Mouse (Mus musculus): ENCODE data around the gene Gnptab. TPM values are rescaled to one million over a fixed set of nuclear protein-coding genes. Genes with fewer than 3 reads are reported as not detected.

The Gnptab gene
- polyA plus RNA-seq, 1 experiment from 2014 or later = 9.2 TPM

DNA sequence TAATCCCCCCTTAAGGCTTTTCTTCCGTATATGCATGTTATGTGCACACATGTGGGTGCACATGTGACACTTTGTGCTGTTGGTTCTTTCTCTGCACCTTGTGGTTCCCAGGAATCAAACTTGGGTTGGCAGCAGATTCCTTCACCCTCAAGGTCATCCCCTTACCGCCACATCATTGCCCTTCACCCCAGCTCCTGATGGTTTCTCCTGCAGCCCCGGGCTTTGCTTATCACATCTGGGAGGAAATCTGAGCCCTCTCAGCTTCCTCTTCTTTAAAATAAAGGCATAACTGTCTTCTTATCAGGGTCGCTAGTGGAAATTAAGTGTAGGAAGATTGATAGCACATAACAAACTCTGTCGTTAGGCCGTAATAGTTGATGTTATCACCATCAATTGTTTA, 3.1 kb downstream of the Gnptab start:
- 69% methylated on average over 6 of the region's 6 CpGs for WGBS
- no peak for ATAC-seq (ENCODE audit: low read depth)
- H3K4me3 ChIP-seq (ENCODE audit: low read depth, low read length) = no peak overlapping the region
- H3K9me3 ChIP-seq (ENCODE audit: control insufficient read depth, low read length) = no peaks in the 10 kb centered on the region
- no peaks in the 10 kb centered on the region for H3K27me3 ChIP-seq (replicated peaks; ENCODE audit: control insufficient read depth, insufficient read depth, low read length)
- no peaks in the 10 kb centered on the region for H3K36me3 ChIP-seq (ENCODE audit: control insufficient read depth, insufficient read depth, low read length)
- DNase-seq (ENCODE audit: low spot score) = no peak
- peaks cover 7% of the 10 kb centered on the region for H3K4me1 ChIP-seq (ENCODE audit: control insufficient read depth, insufficient read depth, low read length)
- H3K27ac ChIP-seq (replicated peaks; ENCODE audit: low read depth, low read length) = no peak overlapping the region
- H3K4me2 ChIP-seq (ENCODE audit: low read depth, low read length) = no peak overlapping the region
- no peak overlapping the region for H3K9ac ChIP-seq (ENCODE audit: low read depth, low read length)

DNA sequence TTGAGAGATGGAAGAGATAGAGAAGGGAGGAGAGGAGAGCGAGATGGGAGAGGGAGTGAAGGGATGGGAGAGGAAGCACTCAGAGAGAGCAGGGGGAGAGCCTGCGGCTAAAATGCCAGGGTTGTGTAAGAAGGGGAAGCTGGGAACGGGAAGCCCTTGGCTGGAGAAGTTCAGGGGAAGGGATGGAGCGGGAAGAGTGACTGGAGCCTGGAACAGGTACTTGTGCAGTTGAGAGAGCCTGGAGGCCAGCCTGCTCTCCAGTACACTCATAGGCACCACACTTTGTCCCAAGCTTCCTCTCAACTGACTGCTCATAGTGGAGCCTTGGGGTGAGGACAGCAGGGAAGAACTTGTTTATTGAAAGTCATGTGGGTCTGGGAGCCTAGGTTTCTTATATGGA, 4.5 kb downstream of the Gnptab start:
- H3K27me3 ChIP-seq (replicated peaks; ENCODE audit: control insufficient read depth, insufficient read depth, low read length) = no peaks in the 10 kb centered on the region
- no peak for ATAC-seq (ENCODE audit: low read depth)
- 59% methylated on average over 4 of the region's 4 CpGs for WGBS
- H3K36me3 ChIP-seq (ENCODE audit: control insufficient read depth, insufficient read depth, low read length) = no peaks in the 10 kb centered on the region
- no peak overlapping the region for H3K27ac ChIP-seq (replicated peaks; ENCODE audit: low read depth, low read length)
- no peak for DNase-seq (ENCODE audit: low spot score)
- no peak overlapping the region for H3K4me2 ChIP-seq (ENCODE audit: low read depth, low read length)
- no peak overlapping the region for H3K4me3 ChIP-seq (ENCODE audit: low read depth, low read length)
- no peaks in the 10 kb centered on the region for H3K9me3 ChIP-seq (ENCODE audit: control insufficient read depth, low read length)
- 0 out of 2 replicates have a peak overlapping the region, but pooled peaks have one; percentile 19 for H3K9ac ChIP-seq (ENCODE audit: low read depth, low read length)
- peaks cover 7% of the 10 kb centered on the region for H3K4me1 ChIP-seq (ENCODE audit: control insufficient read depth, insufficient read depth, low read length)

DNA sequence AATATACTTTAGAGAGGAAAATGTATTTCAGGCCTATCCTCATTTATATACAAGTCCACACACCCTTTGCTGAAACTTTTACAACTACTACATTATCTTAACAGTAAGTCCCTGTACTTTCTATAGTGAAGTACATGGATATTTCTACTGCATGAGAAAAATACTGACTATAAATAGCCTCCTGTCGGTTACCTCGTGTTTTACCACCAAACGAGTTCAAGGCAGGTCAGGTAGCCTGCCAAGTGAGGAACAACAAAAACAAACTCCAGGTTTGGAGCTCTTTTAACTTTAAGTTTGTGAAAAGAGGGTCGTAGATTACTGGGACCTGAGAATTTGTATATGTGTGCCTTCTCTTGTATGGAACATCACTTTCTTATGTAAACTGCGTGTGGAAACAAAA, 5.1 kb downstream of the Gnptab start:
- DNase-seq (ENCODE audit: low spot score) (no peak), ATAC-seq (ENCODE audit: low read depth) (no peak)
- H3K9ac ChIP-seq (ENCODE audit: low read depth, low read length) = no peak overlapping the region
- H3K4me2 ChIP-seq (ENCODE audit: low read depth, low read length) = no peak overlapping the region
- no peak overlapping the region for H3K4me3 ChIP-seq (ENCODE audit: low read depth, low read length)
- H3K27ac ChIP-seq (replicated peaks; ENCODE audit: low read depth, low read length) = no peak overlapping the region
- H3K27me3 ChIP-seq (replicated peaks; ENCODE audit: control insufficient read depth, insufficient read depth, low read length) = no peaks in the 10 kb centered on the region
- 55% methylated on average over 5 of the region's 5 CpGs for WGBS
- no peaks in the 10 kb centered on the region for H3K9me3 ChIP-seq (ENCODE audit: control insufficient read depth, low read length)
- H3K4me1 ChIP-seq (ENCODE audit: control insufficient read depth, insufficient read depth, low read length) = peaks cover 7% of the 10 kb centered on the region
- H3K36me3 ChIP-seq (ENCODE audit: control insufficient read depth, insufficient read depth, low read length) = no peaks in the 10 kb centered on the region

DNA sequence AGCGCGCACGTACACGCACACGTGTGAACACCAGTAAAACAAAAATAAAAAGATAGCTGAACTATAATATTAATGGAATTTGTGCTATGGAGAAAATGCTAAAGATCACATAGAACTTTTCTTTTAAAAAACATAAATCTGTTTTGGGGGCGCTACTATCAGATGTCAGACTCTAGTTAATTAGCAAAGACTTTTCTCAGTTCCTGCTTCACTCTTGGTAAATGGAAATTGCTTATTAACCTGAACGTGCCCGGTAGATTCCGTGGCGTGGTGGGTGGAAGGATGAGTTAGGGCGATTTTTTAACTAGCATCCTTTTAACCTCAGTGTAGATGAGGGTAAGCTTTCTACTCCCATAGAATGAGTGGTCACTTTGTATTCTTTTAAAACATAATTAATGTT, 6.4 kb downstream of the Gnptab start:
- no peak overlapping the region for H3K27ac ChIP-seq (replicated peaks; ENCODE audit: low read depth, low read length)
- H3K9ac ChIP-seq (ENCODE audit: low read depth, low read length) = no peak overlapping the region
- no peak overlapping the region for H3K4me2 ChIP-seq (ENCODE audit: low read depth, low read length)
- peaks cover 9% of the 10 kb centered on the region for H3K4me1 ChIP-seq (ENCODE audit: control insufficient read depth, insufficient read depth, low read length)
- no peaks in the 10 kb centered on the region for H3K36me3 ChIP-seq (ENCODE audit: control insufficient read depth, insufficient read depth, low read length)
- DNase-seq (ENCODE audit: low spot score) (no peak), ATAC-seq (ENCODE audit: low read depth) (no peak)
- H3K27me3 ChIP-seq (replicated peaks; ENCODE audit: control insufficient read depth, insufficient read depth, low read length) = no peaks in the 10 kb centered on the region
- WGBS = 89% methylated on average over 11 of the region's 11 CpGs
- no peaks in the 10 kb centered on the region for H3K9me3 ChIP-seq (ENCODE audit: control insufficient read depth, low read length)
- H3K4me3 ChIP-seq (ENCODE audit: low read depth, low read length) = no peak overlapping the region

DNA sequence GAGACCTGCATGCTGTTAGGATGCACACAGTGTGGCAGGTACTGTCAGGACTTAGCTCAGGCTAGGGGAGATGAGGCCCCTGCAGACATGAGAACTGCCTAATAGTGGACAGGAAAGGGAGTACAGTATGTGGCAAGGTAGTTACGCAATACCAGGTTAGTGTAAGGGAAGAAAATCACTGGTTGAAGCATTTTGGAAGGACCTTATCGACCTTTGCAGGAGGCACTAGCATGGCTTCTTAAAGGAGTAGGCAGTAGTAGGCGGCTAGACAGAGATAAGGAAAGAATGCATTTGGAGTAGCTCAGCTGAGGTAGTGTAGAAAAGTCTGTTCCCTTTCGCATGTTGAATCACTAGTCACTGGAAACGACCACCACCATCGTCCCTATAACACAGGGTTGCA, 6.8 kb downstream of the Gnptab start:
- DNase-seq (ENCODE audit: low spot score) = no peak
- Histone ChIP-seq H3K4me2 (ENCODE audit: low read depth, low read length) (no peak overlapping the region), H3K27me3 (replicated peaks; ENCODE audit: control insufficient read depth, insufficient read depth, low read length) (no peaks in the 10 kb centered on the region), H3K4me1 (ENCODE audit: control insufficient read depth, insufficient read depth, low read length) (peaks cover 12% of the 10 kb centered on the region), H3K27ac (replicated peaks; ENCODE audit: low read depth, low read length) (no peak overlapping the region), H3K9me3 (ENCODE audit: control insufficient read depth, low read length) (no peaks in the 10 kb centered on the region), H3K4me3 (ENCODE audit: low read depth, low read length) (no peak overlapping the region), H3K9ac (ENCODE audit: low read depth, low read length) (no peak overlapping the region), H3K36me3 (ENCODE audit: control insufficient read depth, insufficient read depth, low read length) (no peaks in the 10 kb centered on the region)
- WGBS = 81% methylated on average over 6 of the region's 6 CpGs
- no peak for ATAC-seq (ENCODE audit: low read depth)

DNA sequence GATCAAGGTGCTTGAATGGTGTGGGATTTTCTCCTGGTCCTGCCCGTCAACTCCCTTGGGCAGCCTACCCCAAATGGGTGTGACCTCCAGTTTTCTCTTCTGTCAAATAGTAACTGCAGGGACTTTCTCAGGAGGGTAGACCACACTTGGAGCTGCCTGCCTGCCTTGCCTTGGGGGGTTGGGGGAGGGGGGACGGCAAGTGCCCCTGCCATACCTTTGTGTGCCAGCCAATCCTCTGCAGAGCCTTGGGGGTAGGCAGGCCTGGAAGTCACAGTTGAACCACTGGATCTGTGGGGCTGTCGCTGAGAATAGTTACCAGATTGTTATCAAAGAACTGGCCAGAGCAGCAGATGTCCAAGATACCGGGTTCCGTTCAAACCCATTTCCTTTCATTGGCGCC, 7.3 kb downstream of the Gnptab start:
- Histone ChIP-seq H3K27me3 (replicated peaks; ENCODE audit: control insufficient read depth, insufficient read depth, low read length) (no peaks in the 10 kb centered on the region), H3K9ac (ENCODE audit: low read depth, low read length) (no peak overlapping the region), H3K36me3 (ENCODE audit: control insufficient read depth, insufficient read depth, low read length) (no peaks in the 10 kb centered on the region), H3K4me2 (ENCODE audit: low read depth, low read length) (no peak overlapping the region), H3K9me3 (ENCODE audit: control insufficient read depth, low read length) (no peaks in the 10 kb centered on the region), H3K4me1 (ENCODE audit: control insufficient read depth, insufficient read depth, low read length) (peaks cover 13% of the 10 kb centered on the region), H3K4me3 (ENCODE audit: low read depth, low read length) (no peak overlapping the region), H3K27ac (replicated peaks; ENCODE audit: low read depth, low read length) (no peak overlapping the region)
- DNase-seq (ENCODE audit: low spot score) (no peak), ATAC-seq (ENCODE audit: low read depth) (no peak)
- WGBS = 62% methylated on average over 6 of the region's 6 CpGs

DNA sequence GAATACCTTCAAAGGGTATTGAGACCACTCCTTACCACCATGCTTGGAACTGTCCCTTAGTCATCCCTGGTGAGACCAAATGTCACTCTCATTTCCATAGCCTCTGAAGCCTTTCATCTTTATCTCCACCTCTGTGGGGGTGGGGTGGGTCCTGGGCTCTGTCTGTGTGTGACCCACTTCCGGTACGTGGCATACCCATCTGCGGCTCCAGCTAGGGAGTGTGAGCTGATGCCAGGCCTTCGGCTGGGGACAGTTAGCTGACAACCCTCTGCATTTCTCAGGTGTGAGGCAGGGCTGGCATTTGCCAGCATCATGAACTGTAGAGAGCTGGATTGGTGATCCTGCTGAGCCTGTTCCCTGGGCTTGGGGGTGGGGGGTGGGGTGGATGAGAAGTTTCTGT, 10.6 kb downstream of the Gnptab start:
- Histone ChIP-seq H3K27ac (replicated peaks; ENCODE audit: low read depth, low read length) (no peak overlapping the region), H3K36me3 (ENCODE audit: control insufficient read depth, insufficient read depth, low read length) (no peaks in the 10 kb centered on the region), H3K9ac (ENCODE audit: low read depth, low read length) (no peak overlapping the region), H3K27me3 (replicated peaks; ENCODE audit: control insufficient read depth, insufficient read depth, low read length) (no peaks in the 10 kb centered on the region), H3K4me3 (ENCODE audit: low read depth, low read length) (no peak overlapping the region), H3K4me1 (ENCODE audit: control insufficient read depth, insufficient read depth, low read length) (peaks cover 13% of the 10 kb centered on the region), H3K9me3 (ENCODE audit: control insufficient read depth, low read length) (no peaks in the 10 kb centered on the region), H3K4me2 (ENCODE audit: low read depth, low read length) (no peak overlapping the region)
- 51% methylated on average over 4 of the region's 4 CpGs for WGBS
- DNase-seq (ENCODE audit: low spot score) (no peak), ATAC-seq (ENCODE audit: low read depth) (0 out of 2 replicates have a peak, but pooled peaks have one; percentile 45)

DNA sequence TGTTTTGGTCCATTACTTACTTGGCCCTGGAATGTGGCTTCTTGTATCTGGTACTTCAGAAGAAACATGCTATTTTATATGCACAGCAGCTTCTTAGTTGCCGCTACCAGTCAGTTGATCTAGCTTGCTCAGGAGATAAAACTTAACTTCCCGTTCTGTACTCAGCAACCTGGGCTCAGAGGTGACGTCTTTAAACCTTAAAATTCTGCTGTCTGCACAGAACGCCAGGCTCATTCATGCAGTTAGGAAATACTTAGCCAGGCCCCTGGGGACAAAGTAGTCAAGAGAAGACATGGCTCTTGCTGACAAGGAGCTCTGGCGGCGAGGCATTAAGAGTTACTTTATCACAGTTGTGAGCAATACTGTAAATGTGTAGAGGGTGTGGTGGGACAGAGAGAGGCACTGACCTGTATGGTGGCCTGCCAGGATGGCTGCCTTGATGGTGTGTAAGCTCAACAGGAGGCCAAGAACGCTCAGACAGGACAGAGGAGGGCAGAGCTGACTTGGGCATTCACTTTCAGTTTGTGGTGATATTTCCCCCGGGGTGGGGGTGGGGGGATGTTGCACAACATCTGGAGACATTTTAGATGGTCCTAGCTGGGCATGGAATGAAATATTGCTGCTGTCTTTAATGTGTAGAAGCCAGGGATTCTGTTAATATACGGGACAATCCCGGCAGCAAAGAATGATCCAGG, 11.3 kb downstream of the Gnptab start:
- WGBS = 26% methylated on average over 10 of the region's 10 CpGs
- Histone ChIP-seq H3K27ac (replicated peaks; ENCODE audit: low read depth, low read length) (no peak overlapping the region; the same call in 1 of the 2 replicates), H3K9ac (ENCODE audit: low read depth, low read length) (no peak overlapping the region; the same call in 1 of the 2 replicates), H3K9me3 (ENCODE audit: control insufficient read depth, low read length) (no peaks in the 10 kb centered on the region), H3K36me3 (ENCODE audit: control insufficient read depth, insufficient read depth, low read length) (no peaks in the 10 kb centered on the region), H3K27me3 (replicated peaks; ENCODE audit: control insufficient read depth, insufficient read depth, low read length) (no peaks in the 10 kb centered on the region), H3K4me3 (ENCODE audit: low read depth, low read length) (no peak overlapping the region), H3K4me2 (ENCODE audit: low read depth, low read length) (peak overlapping the region; percentile 26), H3K4me1 (ENCODE audit: control insufficient read depth, insufficient read depth, low read length) (peaks cover 13% of the 10 kb centered on the region)
- ATAC-seq (ENCODE audit: low read depth) = no peak
- DNase-seq (ENCODE audit: low spot score) = peak; percentile 51

DNA sequence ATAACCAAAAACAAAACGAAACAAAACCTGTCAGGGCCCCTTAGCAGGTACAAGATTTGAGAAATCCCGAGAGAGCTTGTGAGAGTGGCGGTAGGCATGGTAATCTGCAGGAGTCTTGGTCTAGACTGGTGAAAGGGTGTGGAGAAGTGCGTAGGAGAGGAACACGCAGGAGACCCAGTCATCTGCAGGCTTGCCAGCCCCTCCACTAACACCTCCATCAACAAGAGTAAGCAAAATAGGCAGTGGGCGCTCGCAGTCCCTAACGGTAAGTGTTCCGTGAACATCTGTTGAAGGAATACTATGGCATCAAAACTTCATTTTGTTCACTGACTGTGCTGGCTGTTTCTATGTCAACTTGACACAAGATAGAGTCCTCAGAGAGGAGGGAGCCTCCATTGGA, 12.6 kb downstream of the Gnptab start:
- Histone ChIP-seq H3K4me3 (ENCODE audit: low read depth, low read length) (no peak overlapping the region), H3K27ac (replicated peaks; ENCODE audit: low read depth, low read length) (no peak overlapping the region), H3K4me2 (ENCODE audit: low read depth, low read length) (no peak overlapping the region), H3K9me3 (ENCODE audit: control insufficient read depth, low read length) (no peaks in the 10 kb centered on the region), H3K9ac (ENCODE audit: low read depth, low read length) (no peak overlapping the region), H3K4me1 (ENCODE audit: control insufficient read depth, insufficient read depth, low read length) (peaks cover 13% of the 10 kb centered on the region), H3K36me3 (ENCODE audit: control insufficient read depth, insufficient read depth, low read length) (no peaks in the 10 kb centered on the region), H3K27me3 (replicated peaks; ENCODE audit: control insufficient read depth, insufficient read depth, low read length) (no peaks in the 10 kb centered on the region)
- ATAC-seq (ENCODE audit: low read depth) (no peak), DNase-seq (ENCODE audit: low spot score) (no peak)
- 94% methylated on average over 9 of the region's 9 CpGs for WGBS

All from embryonic facial prominence, embryonic 14.5 days (tissue).